Mouse (Mus musculus) gastrocnemius, postnatal 4 days (tissue): ENCODE results near the gene Hmgcll1. TPM values are rescaled to one million over a fixed set of nuclear protein-coding genes. Genes with fewer than 3 reads are reported as not detected.

Source experiments
- total RNA-seq, 2 experiments: library from RNA; stranded (reverse); gene quantifications; 2 replicates each; pipeline ENCODE4 v1.2.3; 2021

Hmgcll1 gene
- total RNA-seq, 2 experiments from 2014 or later: 0.73 to 0.98 TPM

Other genes starting within 250 kb of the Hmgcll1 start
- gene Bmp5, start 239.5 kb upstream of the Hmgcll1 start, total RNA-seq: 1 to 10 TPM; 4.3 to 6.5 TPM
- not detected for gene Gfral, start 198.8 kb downstream of the Hmgcll1 start, total RNA-seq